Mouse (Mus musculus) small intestine, adult 2 months (tissue): Measurements from ENCODE around the gene Chn2.

Source experiments
- CTCF ChIP-seq: fragments of 200-500 bp; IDR thresholded peaks from 2 replicates; pipeline ENCODE4 v1.5.1; 2012; ENCODE audit warnings: low read depth, mild to moderate bottlenecking, control low read depth, inconsistent platforms, low read length, moderate library complexity, mixed read lengths; ENCODE audit not compliant: insufficient replicate concordance, insufficient read length; ENCODE audit errors: extremely low read depth
- POLR2A ChIP-seq: fragments of 200-500 bp; IDR thresholded peaks from 2 replicates; pipeline ENCODE4 v1.6.1; 2012; ENCODE audit warnings: low read depth, mild to moderate bottlenecking, control low read depth, inconsistent platforms, low read length, moderate library complexity

GRCm38 (mm10) chr6:54067380-54067779 is 28.0 kb downstream of the Chn2 start:
- TF ChIP-seq CTCF (no peak), POLR2A (no peak)
